Mouse (Mus musculus) hindbrain, embryonic 13.5 days (tissue): ENCODE measurements around the gene Drc7. TPM values are rescaled to one million over a fixed set of nuclear protein-coding genes. Genes with fewer than 3 reads are reported as not detected.
"Not testable (repeated sequence)": the region's sequence is repeated elsewhere in the genome, so short reads cannot be mapped to it uniquely, and the experiment has no call there.

ENCODE experiments used
- ATAC-seq: fragments of 200-750 bp; cut with Nextera tagmentation; 2 replicates; pipeline ENCODE4 v1.8.0; 2017; ENCODE audit warnings: moderate TSS enrichment; ENCODE audit not compliant: low FRiP score
- H3K27ac ChIP-seq: fragments of 300-500 bp; sonication (generic); 2 replicates; pipeline ENCODE4 v1.5.1; 2015; ENCODE audit warnings: inconsistent platforms, mild to moderate bottlenecking, moderate library complexity
- H3K27me3 ChIP-seq: fragments of 300-500 bp; sonication (generic); 2 replicates; pipeline ENCODE4 v1.6.1; 2015; ENCODE audit warnings: mild to moderate bottlenecking, inconsistent platforms
- H3K36me3 ChIP-seq: fragments of 300-500 bp; sonication (generic); 2 replicates; pipeline ENCODE4 v1.6.1; 2015; ENCODE audit warnings: mild to moderate bottlenecking, inconsistent platforms
- H3K4me1 ChIP-seq: fragments of 300-500 bp; sonication (generic); replicated peaks from 2 replicates; pipeline ENCODE4 v1.6.1; 2015; ENCODE audit warnings: inconsistent platforms
- H3K4me2 ChIP-seq: fragments of 300-500 bp; sonication (generic); 2 replicates; pipeline ENCODE4 v1.6.1; 2015; ENCODE audit warnings: inconsistent platforms, mild to moderate bottlenecking, moderate library complexity
- H3K4me3 ChIP-seq: fragments of 300-500 bp; sonication (generic); 2 replicates; pipeline ENCODE4 v1.5.1; 2015; ENCODE audit warnings: mild to moderate bottlenecking, inconsistent platforms
- H3K9ac ChIP-seq: fragments of 300-500 bp; sonication (generic); 2 replicates; pipeline ENCODE4 v1.6.1; 2015; ENCODE audit warnings: mild to moderate bottlenecking, inconsistent platforms
- H3K9me3 ChIP-seq: fragments of 300-500 bp; sonication (generic); 2 replicates; pipeline ENCODE4 v1.6.1; 2016; ENCODE audit warnings: inconsistent platforms
- WGBS: fragments of 180-500 bp; shearing (Covaris S2); methylation state at CpG from one replicate; pipeline ENCODE4 v1.1.7; 2015; 5-methylcytosine and 5-hydroxymethylcytosine counted together
- polyA plus RNA-seq: library from polyadenylated mRNA; unstranded; fragments of >200 nt; fragmentation: Nextera tagmentation; extraction: Ambion mirVana; gene quantifications from 2 replicates; pipeline ENCODE4 v1.2.1, GENCODE M21; 2015

Drc7 gene
- polyA plus RNA-seq: 1.7 and 2.3 TPM in 2 replicates

DNA sequence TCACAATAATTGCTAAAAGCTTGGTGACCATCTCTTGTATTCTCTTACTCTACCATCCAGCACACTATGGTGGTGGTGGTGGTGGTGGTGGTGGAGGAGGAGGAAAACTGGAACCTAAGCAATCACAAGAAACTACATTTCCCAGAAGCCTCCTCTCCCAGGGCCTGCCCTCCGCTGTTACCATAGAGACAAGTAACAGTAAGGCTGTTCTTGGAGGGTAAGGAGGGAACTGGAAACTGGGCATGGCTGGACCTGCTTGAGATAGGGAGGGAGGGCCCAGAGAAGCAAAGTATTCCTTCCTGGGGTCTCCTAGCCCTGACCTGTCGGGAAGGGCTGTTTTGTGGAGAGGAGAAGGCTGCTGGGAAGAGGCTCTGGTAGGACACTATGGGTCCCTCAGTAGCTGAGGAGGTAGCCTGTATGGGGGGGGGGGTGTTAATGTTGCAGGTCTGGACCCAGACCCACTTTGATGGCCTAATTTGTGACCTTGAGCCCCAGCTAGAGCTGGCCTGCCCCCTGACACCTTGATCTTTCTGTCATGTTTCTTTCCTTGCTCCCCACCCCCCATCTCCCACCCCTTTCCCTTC, at the start of gene Drc7:
Gene Drc7, plus strand, starts transcription at position 177 of the 584 bp plus-strand sequence.
- H3K27me3 ChIP-seq: no peaks in the 10 kb centered on the region
- no peak within 1 kb of the TSS for H3K4me3 ChIP-seq
- 26% methylated on average over 2 of the region's 2 CpGs for WGBS
- H3K9ac ChIP-seq: no peak within 1 kb of the TSS
- ATAC-seq: peak; percentile 86
- H3K9me3 ChIP-seq: no peaks in the 10 kb centered on the region
- 0 out of 2 replicates have a peak within 1 kb of the TSS, but pooled peaks have one; percentile 8 for H3K4me2 ChIP-seq
- 0 out of 2 replicates have a peak, but pooled peaks cover 2% of the 10 kb centered on the region for H3K4me1 ChIP-seq
- no peaks in the 10 kb centered on the region for H3K36me3 ChIP-seq
- no peak within 1 kb of the TSS for H3K27ac ChIP-seq

DNA sequence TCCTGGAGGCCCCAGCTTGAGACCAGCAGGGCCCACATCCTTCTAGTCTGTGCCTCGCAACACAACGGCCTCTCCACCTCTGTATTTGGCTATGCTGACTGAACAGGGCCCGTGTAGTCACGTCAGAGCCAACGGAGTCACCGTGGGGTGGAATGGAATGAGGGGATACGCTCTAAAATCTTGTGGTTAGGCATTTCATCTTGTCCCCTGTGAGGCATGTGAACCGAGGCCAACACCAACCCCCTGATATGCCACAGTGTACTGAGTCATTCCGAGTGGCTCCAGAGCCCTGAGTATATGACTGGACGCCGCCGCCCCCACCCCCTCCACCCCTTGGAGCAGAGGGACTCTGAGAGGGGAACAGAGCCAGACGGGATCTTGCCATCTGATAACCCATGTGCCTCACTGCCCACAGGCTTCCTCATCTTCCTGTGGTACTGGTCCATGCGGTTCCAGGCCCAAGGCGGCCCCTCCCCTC, 42.4 kb upstream of the Drc7 start:
- H3K9ac ChIP-seq: no peak overlapping the region
- peaks cover 14% of the 10 kb centered on the region; the same call in 1 of the 2 replicates for H3K4me1 ChIP-seq
- no peak overlapping the region for H3K4me2 ChIP-seq
- no peaks in the 10 kb centered on the region for H3K9me3 ChIP-seq
- no peak overlapping the region for H3K27ac ChIP-seq
- H3K36me3 ChIP-seq: peaks cover 83% of the 10 kb centered on the region
- H3K4me3 ChIP-seq: no peak overlapping the region
- no peak for ATAC-seq
- H3K27me3 ChIP-seq: no peaks in the 10 kb centered on the region
- 88% methylated on average over 15 of the region's 15 CpGs for WGBS

DNA sequence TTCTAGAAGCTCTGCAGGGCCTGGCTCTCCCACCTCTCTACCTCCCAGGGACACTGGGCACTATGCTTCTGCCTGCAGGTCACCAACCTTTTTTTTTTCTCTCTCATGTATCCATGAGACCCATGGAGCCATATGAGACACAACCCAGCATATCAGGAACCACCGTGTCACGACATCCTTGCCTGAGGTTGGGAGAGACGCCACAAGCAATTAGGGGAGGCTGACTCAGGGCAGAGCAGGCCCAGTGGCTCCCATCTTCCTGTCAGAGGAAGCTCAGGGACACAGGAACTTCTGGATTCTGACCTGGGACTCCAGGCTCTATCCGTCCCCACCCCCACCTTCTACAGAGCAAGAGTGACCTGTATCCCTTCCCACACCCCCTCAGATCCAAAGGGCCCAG, 39.0 kb upstream of the Drc7 start:
- 0 out of 2 replicates have a peak overlapping the region, but pooled peaks have one; percentile 52 for H3K27ac ChIP-seq
- H3K4me1 ChIP-seq: peaks cover 17% of the 10 kb centered on the region; the same call in 1 of the 2 replicates
- no peak overlapping the region for H3K4me3 ChIP-seq
- H3K36me3 ChIP-seq: peaks cover 49% of the 10 kb centered on the region
- H3K4me2 ChIP-seq: no peak overlapping the region
- H3K9me3 ChIP-seq: no peaks in the 10 kb centered on the region
- ATAC-seq: no peak
- 76% methylated on average over 4 of the region's 4 CpGs for WGBS
- H3K9ac ChIP-seq: peak overlapping the region; percentile 5; the same call in 1 of the 2 replicates
- no peaks in the 10 kb centered on the region for H3K27me3 ChIP-seq

DNA sequence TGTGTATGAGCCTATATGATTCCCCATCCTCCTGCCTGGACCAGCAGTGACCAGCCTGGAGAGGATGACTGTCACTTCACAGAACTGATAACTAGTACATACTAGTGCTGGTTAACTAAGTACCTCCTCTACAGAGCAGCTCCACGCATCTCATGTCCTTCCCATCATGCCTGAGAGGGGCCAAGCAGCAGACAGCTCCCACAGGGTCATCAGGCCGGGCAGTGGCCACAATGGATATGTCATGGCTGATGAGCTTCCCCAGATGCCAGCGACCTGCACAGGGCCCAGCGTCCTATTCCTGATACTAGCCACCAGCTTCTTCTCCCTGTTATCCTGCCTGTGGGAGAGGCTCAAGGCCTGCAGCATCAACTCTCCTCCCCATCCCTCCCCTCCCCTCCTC, 38.2 kb upstream of the Drc7 start:
- Histone ChIP-seq H3K4me3 (no peak overlapping the region), H3K36me3 (peaks cover 41% of the 10 kb centered on the region), H3K9me3 (no peaks in the 10 kb centered on the region), H3K4me2 (no peak overlapping the region), H3K9ac (no peak overlapping the region), H3K27me3 (no peaks in the 10 kb centered on the region), H3K27ac (peak overlapping the region; percentile 63), H3K4me1 (peaks cover 17% of the 10 kb centered on the region; the same call in 1 of the 2 replicates)
- 53% methylated on average over 4 of the region's 4 CpGs for WGBS
- ATAC-seq: no peak; the same call in 1 of the 2 replicates

DNA sequence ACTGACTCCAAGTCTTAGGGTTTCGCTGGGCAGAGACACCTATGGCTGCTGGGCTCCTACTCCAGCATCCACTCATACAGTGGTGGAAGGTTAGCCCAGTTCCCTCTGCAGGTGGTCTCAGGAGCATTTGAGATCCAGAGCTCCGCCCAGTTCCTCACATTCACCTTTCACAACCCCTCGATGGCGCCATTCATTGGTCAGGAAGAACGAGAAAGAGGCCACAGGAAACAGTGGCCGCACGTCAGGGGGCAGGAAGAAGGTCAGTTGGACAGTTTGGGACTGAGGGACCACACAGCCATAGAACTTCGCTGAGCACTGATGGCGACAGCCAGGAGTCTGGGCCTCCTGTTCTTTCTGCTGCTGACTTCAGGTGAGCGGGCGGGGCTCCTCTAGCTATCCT, 37.5 kb upstream of the Drc7 start, which contains the start of gene Adgrg3:
Gene Adgrg3, plus strand, starts transcription at position 242 of the 400 bp plus-strand sequence.
- 81% methylated on average over 11 of the region's 11 CpGs for WGBS
- Histone ChIP-seq H3K36me3 (peaks cover 33% of the 10 kb centered on the region), H3K27me3 (no peaks in the 10 kb centered on the region), H3K4me1 (peaks cover 17% of the 10 kb centered on the region; the same call in 1 of the 2 replicates), H3K9me3 (no peaks in the 10 kb centered on the region), H3K4me3 (no peak within 1 kb of the TSS), H3K4me2 (no peak within 1 kb of the TSS), H3K27ac (peak within 1 kb of the TSS; percentile 63), H3K9ac (no peak within 1 kb of the TSS)
- no peak for ATAC-seq

DNA sequence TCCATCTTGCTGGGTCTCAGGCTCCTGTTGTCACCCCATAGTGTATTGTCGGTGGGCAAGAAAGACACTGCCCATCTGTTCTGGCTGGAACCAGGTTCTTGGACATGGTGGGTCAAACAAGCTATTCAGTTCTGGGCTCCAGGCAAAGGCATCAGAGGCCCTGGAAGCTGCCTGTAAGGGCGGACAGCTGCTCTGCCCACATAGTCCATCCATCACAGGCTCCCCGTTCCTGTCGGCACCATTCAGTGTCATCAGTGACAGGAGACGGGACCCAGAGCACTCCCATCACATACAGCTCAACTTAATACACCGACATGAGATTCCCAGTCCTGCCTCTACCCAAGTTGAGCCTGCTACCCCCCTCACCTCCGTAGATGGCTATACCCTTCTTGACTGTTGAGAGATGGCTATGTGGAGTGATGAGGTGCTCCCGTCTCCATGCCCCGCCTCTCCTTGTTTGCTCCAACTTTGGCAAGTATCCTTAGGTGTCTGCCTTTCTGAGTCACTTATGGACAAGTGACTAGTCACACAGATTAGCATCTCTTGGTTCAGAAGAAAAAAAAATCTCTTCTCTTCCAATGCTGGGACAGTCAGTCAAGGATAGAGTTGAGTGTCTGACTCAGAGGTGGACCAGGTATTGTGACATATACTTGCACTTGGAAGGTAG, 36.8 kb upstream of the Drc7 start:
- Histone ChIP-seq H3K9me3 (no peaks in the 10 kb centered on the region), H3K27ac (no peak overlapping the region), H3K27me3 (no peaks in the 10 kb centered on the region), H3K4me3 (no peak overlapping the region), H3K4me1 (peaks cover 17% of the 10 kb centered on the region; the same call in 1 of the 2 replicates), H3K9ac (no peak overlapping the region), H3K36me3 (peaks cover 26% of the 10 kb centered on the region), H3K4me2 (no peak overlapping the region)
- WGBS: 84% methylated on average over 9 of the region's 9 CpGs
- ATAC-seq: no peak

DNA sequence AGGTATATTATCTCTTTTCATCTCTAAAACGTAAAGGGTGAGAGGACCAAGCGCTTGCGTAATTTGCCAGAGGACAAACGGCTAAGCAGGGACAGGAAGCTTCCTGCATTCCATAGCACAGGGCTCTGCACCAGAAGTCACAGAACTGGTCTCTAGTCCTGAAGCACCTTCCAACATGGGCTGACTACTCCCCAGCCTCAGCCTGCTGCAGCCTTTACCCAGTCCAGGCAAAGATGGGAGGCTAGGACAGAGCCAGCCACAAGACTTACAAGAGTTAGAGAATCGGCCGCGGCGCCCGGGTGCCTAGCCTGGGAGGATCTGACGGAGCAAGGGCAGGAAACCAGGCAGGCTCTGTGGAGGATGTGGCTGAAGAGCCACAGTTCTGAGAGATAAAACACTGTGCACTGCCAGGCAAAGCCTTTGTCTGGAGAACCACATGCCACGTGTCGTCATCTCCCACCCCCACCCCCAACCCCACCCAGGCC, 34.6 kb upstream of the Drc7 start:
- Histone ChIP-seq H3K36me3 (peaks cover 4% of the 10 kb centered on the region), H3K4me1 (peaks cover 17% of the 10 kb centered on the region; the same call in 1 of the 2 replicates), H3K27me3 (no peaks in the 10 kb centered on the region), H3K9me3 (no peaks in the 10 kb centered on the region), H3K9ac (no peak overlapping the region), H3K27ac (no peak overlapping the region), H3K4me3 (no peak overlapping the region), H3K4me2 (no peak overlapping the region)
- 81% methylated on average over 12 of the region's 12 CpGs for WGBS
- no peak for ATAC-seq

DNA sequence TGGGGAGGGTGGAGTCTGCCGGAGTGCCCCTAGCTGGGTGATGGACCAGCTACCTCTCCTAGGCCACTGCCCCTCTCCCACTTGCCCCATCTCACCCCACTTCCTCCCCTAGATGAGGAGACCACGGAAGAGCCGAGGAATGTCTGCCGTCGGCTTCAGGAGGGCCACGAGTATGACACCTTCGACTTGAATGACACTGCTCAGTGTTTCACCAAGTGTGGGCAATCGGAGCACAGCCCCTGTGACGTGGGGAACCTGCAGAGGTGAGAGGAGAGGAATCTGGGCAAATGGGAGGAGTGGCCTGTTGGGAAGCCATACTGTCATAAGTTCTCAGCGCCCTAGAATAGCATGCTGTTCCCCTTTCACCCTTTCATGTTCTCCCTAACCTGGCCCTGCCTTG, 34.1 kb upstream of the Drc7 start:
- no peaks in the 10 kb centered on the region for H3K27me3 ChIP-seq
- no peak overlapping the region for H3K9ac ChIP-seq
- no peak overlapping the region for H3K4me2 ChIP-seq
- H3K9me3 ChIP-seq: no peaks in the 10 kb centered on the region
- H3K27ac ChIP-seq: no peak overlapping the region
- no peak overlapping the region for H3K4me3 ChIP-seq
- no peak for ATAC-seq
- WGBS: 91% methylated on average over 10 of the region's 10 CpGs
- no peaks in the 10 kb centered on the region for H3K36me3 ChIP-seq
- H3K4me1 ChIP-seq: peaks cover 15% of the 10 kb centered on the region; the same call in 1 of the 2 replicates

DNA sequence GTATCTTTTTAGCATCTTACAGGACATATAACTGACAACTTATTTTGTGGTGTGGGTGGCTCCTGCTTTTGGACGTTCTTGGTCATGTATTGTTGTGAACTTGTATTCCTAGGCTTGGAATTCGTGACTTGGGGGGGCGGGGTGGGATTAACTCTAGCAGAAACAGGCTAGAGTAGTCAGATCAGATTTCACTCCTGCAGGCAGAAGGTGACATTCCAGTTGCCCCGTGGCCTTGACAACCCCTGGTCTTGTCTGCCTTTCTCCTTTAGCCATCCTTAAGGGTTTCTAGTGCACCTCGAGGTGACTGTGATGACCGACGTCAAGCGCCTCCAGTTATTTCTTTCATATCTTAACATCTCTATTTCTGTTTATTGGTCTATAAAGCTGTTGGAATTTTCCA, 31.7 kb upstream of the Drc7 start:
- no peak for ATAC-seq

DNA sequence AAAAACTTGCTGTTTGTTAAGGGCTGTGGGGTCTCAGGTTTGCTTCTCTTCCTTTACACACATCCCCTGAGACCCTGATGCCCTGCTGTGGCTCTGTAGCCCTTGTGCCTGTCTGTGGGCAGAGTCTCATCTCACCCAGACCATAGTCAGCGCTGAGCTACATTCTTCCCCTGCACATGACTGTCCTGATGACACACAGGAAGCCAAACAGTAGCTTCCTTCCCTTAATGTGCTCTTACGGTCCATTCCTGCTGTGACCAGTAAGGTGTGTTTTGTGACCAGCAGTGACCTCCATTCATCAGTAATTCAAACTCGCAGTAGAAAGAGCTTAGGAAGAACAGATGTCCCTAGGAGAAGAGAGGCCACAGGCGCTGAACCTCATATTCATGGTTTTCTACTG, 30.5 kb upstream of the Drc7 start:
- H3K9ac ChIP-seq: 0 out of 2 replicates have a peak overlapping the region, but pooled peaks have one; percentile 6
- 78% methylated on average over 4 of the region's 4 CpGs for WGBS
- no peaks in the 10 kb centered on the region for H3K4me1 ChIP-seq
- H3K4me2 ChIP-seq: no peak overlapping the region
- no peaks in the 10 kb centered on the region for H3K9me3 ChIP-seq
- no peaks in the 10 kb centered on the region for H3K27me3 ChIP-seq
- H3K36me3 ChIP-seq: no peaks in the 10 kb centered on the region
- no peak for ATAC-seq
- H3K4me3 ChIP-seq: no peak overlapping the region
- no peak overlapping the region for H3K27ac ChIP-seq

More for the DNA sequence above, 31.7 kb upstream of the Drc7 start:
- no peaks in the 10 kb centered on the region for H3K9me3 ChIP-seq
- H3K4me3 ChIP-seq: no peak overlapping the region
- no peak overlapping the region for H3K9ac ChIP-seq
- H3K4me2 ChIP-seq: no peak overlapping the region
- H3K36me3 ChIP-seq: no peaks in the 10 kb centered on the region
- H3K27me3 ChIP-seq: no peaks in the 10 kb centered on the region
- H3K27ac ChIP-seq: no peak overlapping the region
- H3K4me1 ChIP-seq: no peaks in the 10 kb centered on the region
- 26% methylated on average over 8 of the region's 8 CpGs for WGBS

DNA sequence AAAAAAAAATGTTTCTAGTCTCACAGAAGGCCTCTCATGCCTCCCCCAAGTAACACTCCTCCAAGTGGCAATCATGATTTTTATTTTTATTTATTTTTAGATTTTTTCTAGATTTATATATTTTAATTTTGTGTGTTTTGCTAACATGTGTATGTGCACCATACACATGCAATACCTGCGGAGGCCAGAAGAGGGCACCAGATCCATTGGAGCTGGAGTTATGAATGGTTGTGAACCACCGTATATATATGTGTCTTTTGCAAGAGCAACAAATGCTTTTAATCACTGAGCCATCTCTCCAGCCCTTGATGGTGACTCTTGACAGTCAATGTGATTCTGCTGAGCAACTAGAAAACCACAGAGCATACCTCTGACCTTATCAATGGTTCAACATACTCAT, 29.5 kb upstream of the Drc7 start:
- Histone ChIP-seq H3K36me3 (no peaks in the 10 kb centered on the region), H3K4me1 (no peaks in the 10 kb centered on the region), H3K4me3 (no peak overlapping the region), H3K9ac (no peak overlapping the region), H3K4me2 (no peak overlapping the region), H3K27me3 (no peaks in the 10 kb centered on the region), H3K9me3 (no peaks in the 10 kb centered on the region), H3K27ac (no peak overlapping the region)
- 72% methylated on average over 2 of the region's 2 CpGs for WGBS
- no peak for ATAC-seq

DNA sequence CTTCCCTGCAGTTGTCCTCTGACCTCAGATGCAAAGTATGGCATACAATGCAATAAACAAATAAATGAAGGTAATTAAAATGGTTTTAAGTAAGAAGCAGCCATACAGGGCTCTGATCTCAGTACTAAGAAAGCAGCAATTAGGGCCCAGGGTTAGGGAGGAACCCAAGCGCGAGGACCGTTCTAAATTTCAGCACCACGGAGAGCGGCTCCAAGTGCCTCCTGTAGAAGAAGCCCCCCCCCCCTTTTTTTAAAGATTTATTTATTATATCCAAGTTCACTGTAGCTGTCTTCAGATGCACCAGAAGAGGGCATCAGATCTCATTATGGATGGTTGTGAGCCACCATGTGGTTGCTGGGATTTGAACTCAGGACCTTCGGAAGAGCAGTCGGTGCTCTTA, 26.5 kb upstream of the Drc7 start:
- H3K27me3 ChIP-seq, H3K4me3 ChIP-seq, H3K9me3 ChIP-seq, ATAC-seq, H3K9ac ChIP-seq, H3K4me2 ChIP-seq, H3K4me1 ChIP-seq, H3K36me3 ChIP-seq, H3K27ac ChIP-seq: not testable (repeated sequence)
- WGBS: 51% methylated on average over 7 of the region's 7 CpGs
